Mouse (Mus musculus): Measurements from ENCODE around the gene Eif5a.

- TF ChIP-seq GATA1 (IDR thresholded peaks at IDR 0.05; ENCODE audit: borderline replicate concordance, low read length): no peak
- no peak for TF ChIP-seq FLI1 (IDR thresholded peaks at IDR 0.05; ENCODE audit: low read length)
Measured at GRCm38 (mm10) chr11:69929712-69930111, 8.0 kb upstream of the Eif5a start.

Data from megakaryocyte, embryonic 14.5 days (primary cell).